Mouse (Mus musculus): Measurements from ENCODE around the gene Vps13d.

- no peak for TF ChIP-seq CTCF (IDR thresholded peaks at IDR 0.05; ENCODE audit: control insufficient read depth, insufficient read depth, insufficient replicate concordance, low read depth, low read length)
- TF ChIP-seq POLR2A (IDR thresholded peaks at IDR 0.05; ENCODE audit: control insufficient read depth, low read depth, low read length) = no peak
Observed at GRCm38 (mm10) chr4:144975505-144975904, 219.3 kb downstream of the Vps13d start.

All from testis, adult 2 months (tissue).